Mouse (Mus musculus): Measurements from ENCODE around the gene Alppl2. TPM values are rescaled to one million over a fixed set of nuclear protein-coding genes. Genes with fewer than 3 reads are reported as not detected.

Gene Alppl2
- 0.07 and 0.68 TPM in 2 replicates for polyA plus RNA-seq (2015; fragmentation: Nextera tagmentation; extraction: Ambion mirVana)

DNA sequence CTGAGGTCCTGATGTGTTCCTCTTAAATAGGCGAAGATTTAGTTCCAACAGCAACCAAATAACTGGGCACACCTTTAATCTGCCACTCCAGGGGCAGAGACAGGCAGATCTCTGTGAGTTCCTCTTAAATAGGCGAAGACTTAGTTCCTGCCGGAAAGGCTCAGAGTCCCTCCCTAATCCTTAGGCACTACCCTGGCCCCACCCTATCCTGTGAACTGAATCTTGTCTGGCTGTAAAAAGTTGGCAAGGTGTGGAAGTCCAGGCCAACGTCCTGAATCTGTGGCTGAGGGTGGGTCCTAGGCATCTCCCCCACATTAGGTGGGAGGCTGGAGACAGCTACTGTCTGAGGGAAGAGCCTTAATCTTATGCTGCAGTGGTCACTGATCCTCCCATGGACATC lies at the start of gene Alppl2:
Gene Alppl2, minus strand, starts transcription at position 101 of the 400 bp plus-strand sequence.

DNA sequence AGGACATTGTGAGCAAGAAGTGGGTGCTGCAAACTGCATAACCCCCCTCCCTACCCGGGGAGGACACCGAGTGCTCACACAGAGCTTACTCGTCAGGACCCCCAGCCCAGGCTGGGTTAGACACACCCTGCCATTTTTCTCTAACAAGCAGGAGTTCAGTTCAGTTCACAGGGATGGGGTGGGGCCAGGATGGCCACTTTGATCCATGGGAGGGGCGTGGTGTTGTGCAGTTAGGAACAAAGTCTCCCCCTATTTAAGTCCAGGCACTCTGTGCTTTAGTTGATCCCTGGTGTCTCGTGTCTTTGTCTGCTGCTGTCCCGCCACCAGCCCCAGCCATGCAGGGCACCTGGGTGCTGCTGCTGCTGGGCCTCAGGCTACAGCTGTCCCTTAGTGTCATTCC lies 34.9 kb upstream of the Alppl2 start, which contains the start of gene Akp3:
Gene Akp3, plus strand, starts transcription at position 301 of the 400 bp plus-strand sequence.

DNA sequence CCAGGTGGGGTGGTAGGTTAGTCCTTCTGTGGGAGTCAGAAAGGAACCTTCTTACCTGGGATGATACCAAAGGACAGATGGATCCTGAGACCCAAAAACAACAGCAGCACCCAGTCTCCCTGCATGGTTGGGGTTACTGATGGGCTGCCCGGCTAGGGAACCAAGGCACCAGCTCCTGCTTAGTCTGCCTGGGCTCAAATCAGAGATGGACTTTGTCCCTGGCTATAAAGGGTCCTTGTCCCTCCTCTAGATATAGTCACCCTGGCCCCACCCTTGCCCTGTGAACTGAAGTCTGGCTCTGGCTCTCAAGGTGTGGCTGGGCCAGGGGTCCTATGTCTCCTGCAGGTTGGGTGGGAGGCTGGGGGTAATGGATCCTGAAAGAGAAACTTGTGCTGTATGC lies 11.7 kb upstream of the Alppl2 start, which contains the start of gene Alpi:
Gene Alpi, minus strand, starts transcription at position 196 of the 400 bp plus-strand sequence.

Other genes with a start within 250 kb of the Alppl2 start
- gene Alpi, start 11.7 kb upstream of the Alppl2 start, polyA plus RNA-seq (2015; fragmentation: Nextera tagmentation; extraction: Ambion mirVana) = not detected in 2 replicates
- gene Akp3, start 35.0 kb upstream of the Alppl2 start, polyA plus RNA-seq (2015; fragmentation: Nextera tagmentation; extraction: Ambion mirVana) = not detected in 2 replicates
- 1.1 and 1.6 TPM in 2 replicates for gene Ecel1, start 66.6 kb upstream of the Alppl2 start, polyA plus RNA-seq (2015; fragmentation: Nextera tagmentation; extraction: Ambion mirVana)
- gene Prss56, start 93.4 kb upstream of the Alppl2 start, polyA plus RNA-seq (2015; fragmentation: Nextera tagmentation; extraction: Ambion mirVana) = 0.16 TPM in 1 of 2 replicates, not detected in the other
- not detected in 2 replicates for gene Chrnd, start 100.7 kb upstream of the Alppl2 start, polyA plus RNA-seq (2015; fragmentation: Nextera tagmentation; extraction: Ambion mirVana)
- gene Chrng, start 114.7 kb upstream of the Alppl2 start, polyA plus RNA-seq (2015; fragmentation: Nextera tagmentation; extraction: Ambion mirVana) = not detected in 2 replicates
- 134 and 140 TPM in 2 replicates for gene Eif4e2, start 124.0 kb upstream of the Alppl2 start, polyA plus RNA-seq (2015; fragmentation: Nextera tagmentation; extraction: Ambion mirVana)
- gene Efhd1, start 174.4 kb upstream of the Alppl2 start, polyA plus RNA-seq (2015; fragmentation: Nextera tagmentation; extraction: Ambion mirVana) = 0.28 and 0.54 TPM in 2 replicates
- 22.1 and 22.4 TPM in 2 replicates for gene Gigyf2, start 237.1 kb upstream of the Alppl2 start, polyA plus RNA-seq (2015; fragmentation: Nextera tagmentation; extraction: Ambion mirVana)

Data from urinary bladder, postnatal 0 days (tissue).